Mouse (Mus musculus) megakaryocyte, embryonic 14.5 days (primary cell): ENCODE results near the gene Olfr1322. TPM values are rescaled to one million over a fixed set of nuclear protein-coding genes. Genes with fewer than 3 reads are reported as not detected.

Experiments used
- H3K27me3 ChIP-seq: replicated peaks from 2 replicates; pipeline ENCODE3; 2012; ENCODE audit warnings: inconsistent platforms
- H3K36me3 ChIP-seq: replicated peaks from 2 replicates; pipeline ENCODE3; 2012; ENCODE audit warnings: low read length, inconsistent platforms, mixed read lengths
- H3K4me1 ChIP-seq: 2 replicates; pipeline ENCODE4 v1.6.1; 2012; ENCODE audit warnings: inconsistent platforms
- H3K4me3 ChIP-seq: replicated peaks from 2 replicates; pipeline ENCODE3; 2012; ENCODE audit warnings: moderate library complexity, mild to moderate bottlenecking, inconsistent platforms
- H3K9me3 ChIP-seq: 2 replicates; pipeline ENCODE4 v1.6.1; 2012; ENCODE audit warnings: inconsistent platforms
- FLI1 ChIP-seq: IDR thresholded peaks from 2 replicates; pipeline ENCODE4 v1.6.1; 2012; ENCODE audit warnings: low read length, inconsistent platforms, mixed read lengths
- GATA1 ChIP-seq: IDR thresholded peaks from 3 replicates; pipeline ENCODE4 v1.6.1; 2012; ENCODE audit warnings: mixed read lengths, low read length, inconsistent platforms, borderline replicate concordance
- polyA plus RNA-seq: library from polyadenylated mRNA; stranded (reverse); fragments of >175 nt; gene quantifications from 2 replicates; pipeline ENCODE4 v1.2.3, GENCODE M21; 2012; ENCODE audit warnings: low replicate concordance; ENCODE audit not compliant: insufficient read depth

Gene Olfr1322
- not detected in 2 replicates for polyA plus RNA-seq

GRCm38 (mm10) chrX:49891383-49891782 is at the start of gene Olfr1322:
Gene Olfr1322 (minus strand): TSS chrX:49891483.
- no peaks in the 10 kb centered on the region for H3K27me3 ChIP-seq
- no peaks in the 10 kb centered on the region for H3K9me3 ChIP-seq
- no peaks in the 10 kb centered on the region for H3K36me3 ChIP-seq
- TF ChIP-seq GATA1 (no peak), FLI1 (no peak)
- no peak within 1 kb of the TSS for H3K4me3 ChIP-seq
- H3K4me1 ChIP-seq: no peaks in the 10 kb centered on the region

DNA sequence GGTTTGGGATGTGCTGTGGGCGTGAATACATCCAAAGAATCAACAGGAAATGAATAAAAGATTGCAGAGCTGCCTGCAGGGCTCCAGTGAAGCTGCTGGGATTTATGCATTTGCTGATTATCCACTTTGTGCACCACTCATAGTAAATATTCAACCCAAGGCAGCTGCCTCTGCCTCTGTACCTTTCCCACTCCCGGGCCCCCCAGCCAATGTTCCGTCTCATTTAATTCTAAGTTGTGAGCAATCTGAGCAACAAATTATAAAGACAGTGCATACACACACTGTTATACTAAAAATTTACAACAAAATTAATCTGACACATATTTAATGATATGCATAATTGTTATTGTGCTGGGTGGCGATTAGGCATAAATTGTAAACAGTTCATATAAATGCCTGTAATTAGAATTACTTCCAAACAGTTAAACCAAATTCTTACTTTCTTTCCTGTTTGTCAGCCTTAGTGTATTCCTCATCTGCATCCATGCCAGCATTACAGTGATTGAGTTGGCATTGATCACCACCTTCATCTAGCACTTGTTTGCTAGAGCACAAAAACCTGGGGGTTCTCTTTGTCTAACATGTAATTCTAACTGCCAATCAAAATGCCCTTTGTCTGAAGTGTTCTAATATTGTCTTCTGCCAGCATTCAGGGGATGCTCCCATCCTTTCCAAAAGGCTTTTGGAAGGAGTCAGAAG is 13.5 kb downstream of the Olfr1322 start:
- Histone ChIP-seq H3K27me3 (no peaks in the 10 kb centered on the region), H3K36me3 (no peaks in the 10 kb centered on the region), H3K9me3 (no peaks in the 10 kb centered on the region), H3K4me3 (no peak overlapping the region), H3K4me1 (no peaks in the 10 kb centered on the region)
- TF ChIP-seq FLI1: no peak
- TF ChIP-seq GATA1: no peak

Other genes starting within 250 kb of the Olfr1322 start
- gene Olfr1320, start 219.2 kb downstream of the Olfr1322 start, polyA plus RNA-seq: not detected in 2 replicates
- not detected in 2 replicates for gene Olfr1321, start 156.4 kb downstream of the Olfr1322 start, polyA plus RNA-seq
- gene Igsf1, start 93.7 kb downstream of the Olfr1322 start, polyA plus RNA-seq: not detected in 2 replicates
- not detected in 2 replicates for gene Olfr1323, start 127.9 kb upstream of the Olfr1322 start, polyA plus RNA-seq